Mouse (Mus musculus) MEL (cell line): ENCODE results near the gene Reps1. TPM values are rescaled to one million over a fixed set of nuclear protein-coding genes. Genes with fewer than 3 reads are reported as not detected.

Experiments
- DNase-seq: peaks from one replicate; pipeline ENCODE4 v3.0.0; 2011; ENCODE audit warnings: low read depth, low spot score
- H3K27ac ChIP-seq: 2 replicates; pipeline ENCODE4 v1.5.1; 2012; ENCODE audit warnings: low read depth, mild to moderate bottlenecking, control low read depth, low read length, moderate library complexity; ENCODE audit not compliant: control insufficient read depth
- H3K27me3 ChIP-seq, 2 experiments: fragments of 150-350 bp in 1 of 2; sonication (generic) in 1 of 2; 2 replicates each; pipeline ENCODE4 v1.6.1; 2012; ENCODE audit warnings: low read length in 2 of 2, mild to moderate bottlenecking in 2 of 2, improper control_type of control experiment in 1 of 2, moderate library complexity in 1 of 2; ENCODE audit not compliant: insufficient read depth in 2 of 2, control insufficient read depth in 1 of 2
- H3K36me3 ChIP-seq, 2 experiments: 2 replicates each; pipeline ENCODE4 v1.6.1; 2012 to 2014; ENCODE audit warnings: low read length in 2 of 2, improper control_type of control experiment in 1 of 2, inconsistent platforms in 1 of 2, mild to moderate bottlenecking in 1 of 2; ENCODE audit not compliant: insufficient read depth in 2 of 2, control insufficient read depth in 1 of 2
- H3K4me1 ChIP-seq, 2 experiments: fragments of 150-350 bp in 1 of 2; sonication (generic) in 1 of 2; 2 replicates each; pipeline ENCODE4 v1.6.1; 2012; ENCODE audit warnings: low read length in 2 of 2, improper control_type of control experiment in 1 of 2, mild to moderate bottlenecking in 1 of 2; ENCODE audit not compliant: insufficient read depth in 2 of 2, control insufficient read depth in 1 of 2
- H3K4me3 ChIP-seq, 2 experiments: fragments of 150-350 bp in 1 of 2; sonication (generic) in 1 of 2; 2 replicates each; pipeline ENCODE4 v1.5.1; 2012; ENCODE audit warnings: low read depth in 2 of 2, low read length in 2 of 2, mild to moderate bottlenecking in 2 of 2, moderate library complexity in 2 of 2, control low read depth in 1 of 2, improper control_type of control experiment in 1 of 2; ENCODE audit not compliant: control insufficient read depth in 1 of 2, insufficient read depth in 1 of 2
- H3K79me2 ChIP-seq: 2 replicates; pipeline ENCODE4 v1.6.1; 2012; ENCODE audit warnings: mild to moderate bottlenecking, low read length, moderate library complexity; ENCODE audit not compliant: control insufficient read depth, poor library complexity, insufficient read depth
- H3K9ac ChIP-seq: 2 replicates; pipeline ENCODE4 v1.6.1; 2012; ENCODE audit warnings: low read depth, mild to moderate bottlenecking, control low read depth, low read length, moderate library complexity; ENCODE audit not compliant: control insufficient read depth, poor library complexity, severe bottlenecking
- H3K9me3 ChIP-seq: fragments of 150-350 bp; sonication (generic); replicated peaks from 2 replicates; pipeline ENCODE4 v1.6.1; 2012; ENCODE audit warnings: mild to moderate bottlenecking, low read length, improper control_type of control experiment, moderate library complexity; ENCODE audit not compliant: insufficient read depth
- CHD1 ChIP-seq: IDR thresholded peaks from 2 replicates; pipeline ENCODE4 v1.6.1; 2012; ENCODE audit warnings: low read depth, mild to moderate bottlenecking, inconsistent platforms, low read length, improper control_type of control experiment
- ELF1 ChIP-seq: IDR thresholded peaks from 2 replicates; pipeline ENCODE4 v1.6.1; 2014; ENCODE audit warnings: low read depth, mild to moderate bottlenecking, inconsistent platforms, low read length, improper control_type of control experiment, moderate library complexity
- EP300 ChIP-seq, 2 experiments: IDR thresholded peaks; 2 replicates each; pipeline ENCODE4 v1.6.1; 2011; ENCODE audit warnings: improper control_type of control experiment in 2 of 2, low read length in 2 of 2, low read depth in 1 of 2, mild to moderate bottlenecking in 1 of 2
- GABPA ChIP-seq: IDR thresholded peaks from 2 replicates; pipeline ENCODE4 v1.6.1; 2012; ENCODE audit warnings: low read depth, mild to moderate bottlenecking, inconsistent platforms, low read length, improper control_type of control experiment, moderate library complexity
- GATA1 ChIP-seq: IDR thresholded peaks from 2 replicates; pipeline ENCODE4 v1.6.1; 2011; ENCODE audit warnings: low read depth, low read length, improper control_type of control experiment
- HCFC1 ChIP-seq: IDR thresholded peaks from 2 replicates; pipeline ENCODE4 v1.6.1; 2012; ENCODE audit warnings: low read depth, mild to moderate bottlenecking, inconsistent platforms, low read length, improper control_type of control experiment, moderate library complexity
- JUND ChIP-seq: IDR thresholded peaks from 2 replicates; pipeline ENCODE4 v1.6.1; 2011; ENCODE audit warnings: low read depth, mild to moderate bottlenecking, improper control_type of control experiment, low read length
- KAT2A ChIP-seq: conservative IDR thresholded peaks from 2 replicates; pipeline ENCODE4 v1.6.1; 2012; ENCODE audit warnings: low read depth, low read length, improper control_type of control experiment, inconsistent platforms
- MAX ChIP-seq: IDR thresholded peaks from 2 replicates; pipeline ENCODE4 v1.6.1; 2011; ENCODE audit warnings: low read length, improper control_type of control experiment
- MEF2A ChIP-seq: IDR thresholded peaks from 2 replicates; pipeline ENCODE4 v1.6.1; 2014; ENCODE audit warnings: low read depth, mild to moderate bottlenecking, inconsistent platforms, low read length, improper control_type of control experiment; ENCODE audit not compliant: poor library complexity, insufficient replicate concordance, severe bottlenecking; ENCODE audit errors: extremely low read depth
- MXI1 ChIP-seq: IDR thresholded peaks from 2 replicates; pipeline ENCODE4 v1.6.1; 2011; ENCODE audit warnings: mild to moderate bottlenecking, low read depth, low read length, improper control_type of control experiment
- MYB ChIP-seq: IDR thresholded peaks from 2 replicates; pipeline ENCODE4 v1.6.1; 2011; ENCODE audit warnings: mild to moderate bottlenecking, low read depth, low read length, improper control_type of control experiment
- POLR2A ChIP-seq, 2 experiments: IDR thresholded peaks; 2 replicates each; pipeline ENCODE4 v1.6.1; 2011 to 2012; ENCODE audit warnings: low read length in 2 of 2, mild to moderate bottlenecking in 2 of 2, control low read depth in 1 of 2, improper control_type of control experiment in 1 of 2, low read depth in 1 of 2, moderate library complexity in 1 of 2; ENCODE audit not compliant: control insufficient read depth in 1 of 2, insufficient read depth in 1 of 2, poor library complexity in 1 of 2
- POLR2AphosphoS5 ChIP-seq: IDR thresholded peaks from 2 replicates; pipeline ENCODE4 v1.6.1; 2012; ENCODE audit warnings: low read depth, borderline replicate concordance, mild to moderate bottlenecking, inconsistent platforms, low read length, moderate library complexity, mixed read lengths
- RCOR1 ChIP-seq: IDR thresholded peaks from 2 replicates; pipeline ENCODE4 v1.6.1; 2012; ENCODE audit warnings: low read depth, mild to moderate bottlenecking, inconsistent platforms, low read length, improper control_type of control experiment
- SIN3A ChIP-seq: IDR thresholded peaks from 2 replicates; pipeline ENCODE4 v1.6.1; 2012; ENCODE audit warnings: low read length, improper control_type of control experiment, inconsistent platforms
- TAL1 ChIP-seq: IDR thresholded peaks from 2 replicates; pipeline ENCODE4 v1.6.1; 2012; ENCODE audit warnings: mild to moderate bottlenecking, inconsistent platforms, low read length, moderate library complexity, mixed read lengths
- TBP ChIP-seq: IDR thresholded peaks from 2 replicates; pipeline ENCODE4 v1.8.0; 2011; ENCODE audit warnings: low read depth, low read length, improper control_type of control experiment
- USF1 ChIP-seq: IDR thresholded peaks from 2 replicates; pipeline ENCODE4 v1.6.1; 2014; ENCODE audit warnings: low read depth, mild to moderate bottlenecking, inconsistent platforms, low read length, improper control_type of control experiment, moderate library complexity
- USF2 ChIP-seq, 2 experiments: IDR thresholded peaks; 2 replicates each; pipeline ENCODE4 v1.6.1; 2011 to 2012; ENCODE audit warnings: improper control_type of control experiment in 2 of 2, low read length in 2 of 2, borderline replicate concordance in 1 of 2, inconsistent platforms in 1 of 2, low read depth in 1 of 2, mild to moderate bottlenecking in 1 of 2; ENCODE audit not compliant: insufficient read depth in 1 of 2
- ZC3H11A ChIP-seq: IDR thresholded peaks from 2 replicates; pipeline ENCODE4 v1.6.1; 2012; ENCODE audit warnings: low read depth, mild to moderate bottlenecking, inconsistent platforms, low read length, improper control_type of control experiment
- ZKSCAN1 ChIP-seq: IDR thresholded peaks from 2 replicates; pipeline ENCODE4 v1.6.1; 2012; ENCODE audit warnings: low read depth, mild to moderate bottlenecking, inconsistent platforms, low read length, improper control_type of control experiment, moderate library complexity
- ZMIZ1 ChIP-seq: IDR thresholded peaks from 2 replicates; pipeline ENCODE4 v1.6.1; 2012; ENCODE audit warnings: low read depth, mild to moderate bottlenecking, inconsistent platforms, low read length, improper control_type of control experiment, moderate library complexity
- ZNF384 ChIP-seq: IDR thresholded peaks from 2 replicates; pipeline ENCODE4 v1.6.1; 2012; ENCODE audit warnings: low read depth, mild to moderate bottlenecking, inconsistent platforms, low read length, improper control_type of control experiment
- polyA plus RNA-seq, 2 experiments: library from polyadenylated mRNA; stranded (reverse) in 1 of 2; unstranded in 1 of 2; fragments of >175 nt in 1 of 2; fragments of >200 nt in 1 of 2; gene quantifications; 2 replicates each; pipeline versions ENCODE4 v1.2.1 to v1.2.4; 2012; ENCODE audit warnings: low replicate concordance in 2 of 2, low read depth in 1 of 2; ENCODE audit not compliant: insufficient read length in 2 of 2, insufficient read depth in 1 of 2, missing spikeins in 1 of 2
- total RNA-seq: library from RNA; depleted of rRNA; stranded (reverse); fragments of 300-350 nt; gene quantifications from 2 replicates; pipeline ENCODE4 v1.2.3, GENCODE M21; 2012

Reps1 gene
- total and polyA plus RNA-seq, 3 experiments, result 40.0 to 80.3 TPM; not detected in 1

DNA sequence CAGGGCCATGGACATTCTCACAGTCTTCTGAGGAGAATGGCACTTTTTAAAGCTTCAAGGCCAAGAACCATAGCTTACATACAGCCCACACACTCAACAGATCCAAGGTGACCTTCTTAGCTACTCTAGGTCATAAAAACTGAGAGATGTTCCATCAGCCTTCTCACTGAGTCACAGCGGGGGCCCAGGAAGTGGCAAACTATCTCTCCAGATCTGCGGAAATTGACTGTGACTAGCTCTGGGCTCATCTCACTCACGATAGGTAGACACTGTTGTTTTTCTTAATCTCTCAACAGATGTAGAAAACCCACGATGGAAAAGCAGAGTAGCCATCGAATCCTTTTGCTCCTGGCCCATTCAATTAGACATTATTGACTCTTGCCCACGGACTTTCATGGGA is 86.6 kb downstream of the Reps1 start:
- no peaks in the 10 kb centered on the region for H3K36me3 ChIP-seq
- no peaks in the 10 kb centered on the region for H3K79me2 ChIP-seq
- TF ChIP-seq TBP (no peak), HCFC1 (no peak), USF1 (no peak), ZC3H11A (no peak), POLR2AphosphoS5 (no peak), USF2 (IDR thresholded peaks at IDR 0.05; ENCODE audit: borderline replicate concordance in 1 of 2, insufficient read depth in 1 of 2, low read depth in 1 of 2, low read length in 2 of 2) (no peak), MAX (no peak), SIN3A (no peak), TAL1 (no peak), GATA1 (no peak), MEF2A (no peak), RCOR1 (no peak), POLR2A (IDR thresholded peaks at IDR 0.05; ENCODE audit: control insufficient read depth in 1 of 2, insufficient read depth in 1 of 2, low read depth in 1 of 2, low read length in 2 of 2, poor library complexity in 1 of 2) (no peak), MXI1 (no peak)
- no peak for DNase-seq
- H3K9me3 ChIP-seq, result no peaks in the 10 kb centered on the region
- no peaks in the 10 kb centered on the region for H3K4me1 ChIP-seq
- H3K27ac ChIP-seq, result no peak overlapping the region
- no peak overlapping the region for H3K4me3 ChIP-seq
- no peaks in the 10 kb centered on the region for H3K27me3 ChIP-seq
- no peak overlapping the region for H3K9ac ChIP-seq

DNA sequence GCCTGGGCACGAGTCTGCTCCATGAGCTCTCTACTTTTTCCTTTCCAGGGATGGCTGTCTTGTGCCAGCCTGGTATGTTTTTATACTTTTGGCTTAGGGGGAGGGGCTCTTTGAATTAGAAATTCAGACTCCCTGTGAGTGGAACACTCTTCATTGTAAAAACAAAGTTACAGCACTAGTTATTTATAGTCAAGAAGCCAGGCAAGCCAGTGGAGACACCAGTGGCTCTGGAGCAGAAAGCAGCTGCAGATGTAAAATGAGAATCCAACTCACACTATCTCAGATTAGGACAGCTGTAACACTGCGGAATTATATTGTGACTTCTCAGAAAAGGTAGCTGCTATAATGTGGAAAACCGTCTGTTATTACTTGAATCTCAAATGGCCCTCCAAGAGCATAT is 91.6 kb downstream of the Reps1 start:
- no peaks in the 10 kb centered on the region for H3K36me3 ChIP-seq
- H3K27me3 ChIP-seq, result no peaks in the 10 kb centered on the region
- TF ChIP-seq ZMIZ1 (no peak), RCOR1 (no peak), HCFC1 (no peak), MEF2A (no peak), SIN3A (no peak), MYB (no peak), ELF1 (no peak), GABPA (no peak), KAT2A (no peak), ZC3H11A (no peak), ZNF384 (no peak), MAX (no peak), EP300 (IDR thresholded peaks at IDR 0.05; ENCODE audit: low read depth in 1 of 2, low read length in 2 of 2) (no peak), CHD1 (no peak), JUND (no peak), ZKSCAN1 (no peak)

More for the DNA sequence above, 91.6 kb downstream of the Reps1 start:
- H3K9me3 ChIP-seq, result no peaks in the 10 kb centered on the region
- no peak for DNase-seq
- no peaks in the 10 kb centered on the region for H3K4me1 ChIP-seq
- H3K27ac ChIP-seq, result no peak overlapping the region
- no peaks in the 10 kb centered on the region for H3K79me2 ChIP-seq
- H3K9ac ChIP-seq, result no peak overlapping the region
- no peak overlapping the region for H3K4me3 ChIP-seq
